Mouse (Mus musculus) lung, postnatal 36 days (tissue): ENCODE measurements around the gene Olfr1420.
A peak's percentile ranks its signal among the peaks of the same experiment; 100 is the strongest.
"Not testable (repeated sequence)": the region's sequence is repeated elsewhere in the genome, so short reads cannot be mapped to it uniquely, and the experiment has no call there.

ENCODE experiments used
- DNase-seq: peaks from one replicate; pipeline ENCODE4 v3.0.0; 2022; ENCODE audit warnings: mixed read lengths

Gene Olfr1420

GRCm38 (mm10) chr19:11886265-11886664 is at the start of gene Olfr1420:
Gene Olfr1420, plus strand, starts transcription at chr19:11886565.
- DNase-seq: no peak

- DNase-seq: no peak
Measured at GRCm38 (mm10) chr19:11839119-11839518, 47.2 kb upstream of the Olfr1420 start, which contains the start of gene Olfr1417. Gene Olfr1417, minus strand, starts transcription at chr19:11839219.

DNA sequence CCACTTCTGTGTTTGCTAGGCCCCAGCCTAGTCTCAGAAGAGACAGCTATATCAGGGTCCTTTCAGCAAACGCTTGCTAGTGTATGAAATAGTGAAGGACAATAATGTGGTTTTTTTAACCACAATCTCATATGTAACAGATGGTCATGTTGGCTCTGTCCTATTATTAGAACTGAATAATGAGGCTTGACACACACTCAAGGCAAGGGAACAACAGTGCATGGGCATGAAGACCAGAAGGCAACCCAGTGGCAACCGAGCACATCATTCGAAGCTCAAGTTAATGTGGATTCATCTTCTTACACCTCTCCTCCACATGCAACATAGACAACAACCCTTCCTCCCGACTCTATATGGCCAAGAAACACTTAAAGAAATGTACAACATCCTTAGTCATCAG is 40.0 kb upstream of the Olfr1420 start:
- no peak for DNase-seq

DNA sequence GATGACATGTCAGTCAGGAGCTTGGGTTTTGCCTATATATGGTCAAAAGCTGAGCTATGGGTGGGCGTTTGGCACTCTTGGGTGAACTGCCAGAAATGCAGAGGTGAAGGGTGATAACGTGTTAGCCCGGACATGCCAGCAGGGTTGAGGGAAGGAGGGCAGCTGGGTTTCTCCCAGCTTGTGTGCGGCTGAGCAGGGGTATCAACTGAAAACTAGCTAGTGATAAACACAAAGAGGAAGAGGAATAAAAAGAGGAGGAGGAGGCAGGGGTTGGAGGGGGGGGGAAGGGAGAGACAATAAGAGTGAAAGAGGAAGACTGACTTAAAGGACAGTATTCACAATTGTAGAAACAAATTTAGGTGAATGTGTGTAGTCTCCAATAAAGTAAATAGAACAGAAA is 33.7 kb upstream of the Olfr1420 start:
- DNase-seq: no peak

DNA sequence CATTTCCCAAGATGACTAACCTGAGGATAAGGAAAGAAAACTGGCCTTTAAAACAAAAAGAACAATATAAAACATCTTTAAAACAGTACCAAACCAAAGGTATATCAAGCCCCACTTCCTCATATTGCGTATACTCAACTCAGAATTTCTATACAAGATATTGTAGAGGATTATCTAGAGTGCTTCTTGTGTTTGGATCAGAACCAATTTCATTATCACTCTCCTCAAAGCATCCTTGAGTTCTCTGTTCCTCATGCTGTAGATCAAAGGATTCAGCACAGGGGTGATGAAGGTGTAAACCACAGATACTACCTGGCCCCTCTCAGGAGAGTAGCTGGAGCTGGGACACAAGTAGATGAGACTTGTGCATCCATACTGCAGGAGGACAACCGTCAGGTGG is 31.5 kb upstream of the Olfr1420 start:
- DNase-seq: no peak

GRCm38 (mm10) chr19:11856506-11856905 is 29.9 kb upstream of the Olfr1420 start:
- no peak for DNase-seq

- DNase-seq: no peak
Measured at GRCm38 (mm10) chr19:11860966-11861365, 25.4 kb upstream of the Olfr1420 start, which contains the start of gene Olfr1418. Gene Olfr1418, minus strand, starts transcription at chr19:11861066.

DNA sequence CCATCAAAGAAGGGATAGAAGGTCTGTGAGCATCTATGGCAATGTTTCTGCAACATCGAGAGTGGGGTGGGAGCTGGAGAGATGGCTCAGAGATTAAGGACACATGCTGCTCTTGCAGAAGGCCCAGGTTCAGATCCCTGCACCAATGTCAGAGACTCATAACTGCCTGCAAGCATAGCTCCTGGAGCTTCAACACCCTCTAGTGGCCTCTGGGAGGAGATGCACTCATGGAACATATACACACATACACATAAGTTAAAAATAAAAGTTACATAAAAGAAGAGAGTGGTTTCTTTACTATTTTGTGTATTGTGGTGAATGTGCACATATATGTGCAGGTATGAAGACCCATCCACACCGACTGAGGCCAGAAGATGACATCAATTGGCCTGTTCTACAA is 18.5 kb upstream of the Olfr1420 start:
- DNase-seq: no peak

DNA sequence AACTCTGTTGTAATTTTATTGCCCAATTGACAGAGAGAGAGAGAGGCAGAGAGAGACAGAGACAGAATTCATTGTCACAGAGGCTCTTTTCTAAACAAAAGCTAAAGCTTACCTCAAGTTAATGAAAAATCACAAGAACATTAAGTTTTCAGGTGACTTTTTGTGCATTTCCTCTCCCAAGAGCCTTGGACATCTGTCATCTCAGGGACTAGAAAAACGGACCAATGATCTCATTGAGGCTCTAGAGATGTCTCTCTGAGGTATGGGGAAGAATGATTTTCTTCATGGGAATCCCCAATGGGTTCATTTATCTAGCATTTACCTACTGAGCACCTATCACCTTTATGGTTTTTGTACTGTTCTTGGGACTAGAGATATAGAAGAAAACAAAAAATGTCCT is 11.4 kb upstream of the Olfr1420 start, which contains the start of gene Olfr1419:
Gene Olfr1419 (minus strand): TSS at position 101 of the 400 bp plus-strand sequence.
- no peak for DNase-seq

DNA sequence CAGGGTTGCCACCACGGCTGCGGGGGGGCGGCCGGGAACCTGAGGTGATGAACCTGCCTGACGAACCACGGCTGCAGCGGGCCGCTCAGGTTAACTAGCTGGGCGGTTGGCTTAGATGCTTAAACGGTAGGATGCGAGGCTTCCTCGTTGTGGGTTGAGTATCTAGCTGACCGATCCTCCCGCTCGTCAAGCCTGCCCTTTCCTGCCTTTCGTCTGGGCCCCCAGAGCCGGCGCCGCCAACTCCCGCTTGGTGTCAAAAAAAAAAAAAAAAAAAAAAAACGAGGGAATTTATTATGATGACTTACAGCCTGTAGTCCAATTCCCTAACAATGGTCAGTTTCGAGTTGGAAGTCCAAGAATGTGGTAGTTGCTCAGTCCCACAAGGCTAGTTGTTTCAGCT is 8.0 kb upstream of the Olfr1420 start:
- not testable (repeated sequence) for DNase-seq

DNA sequence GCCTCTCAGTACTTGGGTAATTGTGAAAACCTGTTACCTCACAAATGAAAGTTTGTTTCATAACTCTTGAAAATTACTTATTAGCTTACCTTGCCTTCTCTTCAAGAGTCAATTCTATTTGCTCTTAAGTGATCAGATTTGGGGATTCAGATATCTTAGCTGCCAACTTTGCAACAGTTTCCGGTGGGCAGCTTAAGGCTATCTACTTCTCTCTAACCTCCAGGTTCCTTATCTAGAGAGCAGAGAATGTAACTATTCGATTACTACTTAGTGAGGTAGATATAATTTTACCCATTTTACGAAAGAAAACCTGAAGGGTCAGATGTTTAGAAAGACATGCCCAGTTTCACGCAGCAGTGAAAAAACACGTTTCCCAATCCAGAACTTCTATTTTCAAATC is 24.7 kb downstream of the Olfr1420 start:
- no peak for DNase-seq

GRCm38 (mm10) chr19:11911603-11912002 is 25.2 kb downstream of the Olfr1420 start:
- no peak for DNase-seq

DNA sequence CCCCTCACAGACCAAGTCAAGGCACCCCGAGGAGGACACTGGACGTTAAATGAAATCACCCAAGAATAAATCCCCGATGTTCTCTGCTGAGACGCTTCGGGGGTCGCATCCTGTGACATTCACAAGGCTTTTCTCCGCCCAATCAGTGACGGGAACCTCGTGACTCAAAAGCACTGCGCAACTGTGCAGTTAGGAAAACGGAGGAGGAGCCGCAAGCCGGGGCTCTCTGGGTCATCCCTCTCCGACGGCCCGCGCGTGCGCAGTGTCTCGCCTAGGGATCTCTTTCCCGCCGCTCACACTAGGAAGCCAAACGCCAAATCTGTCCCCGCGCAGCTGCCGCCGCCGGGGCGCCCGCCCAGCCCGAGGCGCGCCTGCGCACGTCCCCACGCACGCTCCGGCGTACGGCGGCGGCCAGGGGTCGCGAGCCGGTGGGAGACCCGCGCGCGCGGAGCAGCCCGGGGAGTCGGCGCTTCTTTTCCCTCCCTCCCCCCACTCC is 25.7 kb downstream of the Olfr1420 start, which contains the start of gene Patl1:
Gene Patl1 (plus strand): TSS at position 363 of the 496 bp plus-strand sequence.
- peak; percentile 98 for DNase-seq

- DNase-seq: peak; percentile 63
Measured at GRCm38 (mm10) chr19:11912533-11913121, 26.3 kb downstream of the Olfr1420 start.

DNA sequence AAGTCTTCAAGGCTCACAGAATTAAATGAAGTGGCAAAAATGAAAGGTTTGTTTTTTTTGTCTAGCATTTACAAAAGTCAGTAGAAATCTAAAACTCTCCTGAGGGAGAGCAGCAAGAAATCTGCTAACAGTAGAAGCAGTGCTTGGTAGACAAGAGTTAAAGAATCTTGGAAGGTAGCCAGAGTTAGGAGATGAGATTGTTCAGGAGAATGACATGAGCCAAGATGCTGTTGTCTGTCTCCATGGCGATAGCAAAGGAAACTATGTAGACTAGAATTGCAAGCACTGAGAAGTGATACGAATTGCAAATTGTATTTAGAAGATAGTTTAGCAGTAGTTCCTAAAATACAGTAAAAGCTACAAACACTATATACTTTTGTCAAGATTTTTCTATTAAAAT is 29.4 kb downstream of the Olfr1420 start:
- peak; percentile 70 for DNase-seq

- no peak for DNase-seq
Measured at GRCm38 (mm10) chr19:11922068-11922467, 35.7 kb downstream of the Olfr1420 start.

DNA sequence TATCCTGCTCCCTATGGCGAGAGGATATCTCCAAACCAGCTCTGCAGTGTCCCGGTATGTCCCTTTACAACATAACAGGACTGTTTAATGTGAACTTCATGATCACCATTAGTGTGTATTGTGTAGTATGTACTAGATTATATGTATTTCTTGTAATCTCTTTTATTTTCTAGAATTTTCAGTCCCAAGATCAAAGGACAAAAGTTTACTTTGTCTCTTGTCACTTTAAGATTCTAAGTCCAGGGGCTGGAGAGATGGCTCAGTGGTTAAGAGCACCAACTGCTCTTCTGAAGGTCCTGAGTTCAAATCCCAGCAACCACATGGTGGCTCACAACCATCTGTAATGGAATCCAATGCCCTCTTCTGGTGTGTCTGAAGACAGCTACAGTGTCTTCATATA is 36.1 kb downstream of the Olfr1420 start:
- not testable (repeated sequence) for DNase-seq

- no peak for DNase-seq
Measured at GRCm38 (mm10) chr19:11926380-11926779, 40.0 kb downstream of the Olfr1420 start.

DNA sequence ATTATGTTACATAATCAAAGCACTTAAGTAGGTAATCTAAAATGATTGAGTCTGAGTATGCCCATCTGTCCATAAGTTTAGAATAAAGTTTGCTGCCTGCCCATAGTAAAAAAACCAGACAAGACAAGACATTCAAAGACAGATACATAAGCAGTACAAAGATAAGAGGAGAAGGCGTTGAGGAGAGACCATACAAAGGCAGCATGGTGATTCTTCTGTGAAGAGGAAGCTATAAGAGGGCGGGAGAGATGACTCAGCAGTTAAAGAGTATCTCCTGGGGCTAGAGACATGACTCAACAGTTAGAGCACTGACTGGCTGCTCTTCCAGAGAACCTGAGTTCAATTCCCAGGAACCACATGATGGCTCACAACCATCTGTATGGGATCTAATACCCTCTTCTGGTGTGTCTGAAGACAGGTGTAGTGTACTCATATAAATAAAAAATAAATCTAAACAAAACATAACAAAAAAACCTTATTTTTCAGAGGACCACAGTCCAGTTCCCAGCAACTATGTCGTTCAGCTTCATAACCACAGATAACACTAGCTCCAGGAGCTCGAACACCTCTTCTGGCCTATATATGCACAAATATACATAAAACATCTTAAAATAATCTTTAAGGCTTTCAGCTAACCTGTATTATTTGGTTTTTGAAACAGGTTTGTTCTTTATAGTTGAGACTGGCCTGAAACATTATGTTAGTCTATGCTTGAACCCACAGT is 41.8 kb downstream of the Olfr1420 start:
- no peak for DNase-seq

DNA sequence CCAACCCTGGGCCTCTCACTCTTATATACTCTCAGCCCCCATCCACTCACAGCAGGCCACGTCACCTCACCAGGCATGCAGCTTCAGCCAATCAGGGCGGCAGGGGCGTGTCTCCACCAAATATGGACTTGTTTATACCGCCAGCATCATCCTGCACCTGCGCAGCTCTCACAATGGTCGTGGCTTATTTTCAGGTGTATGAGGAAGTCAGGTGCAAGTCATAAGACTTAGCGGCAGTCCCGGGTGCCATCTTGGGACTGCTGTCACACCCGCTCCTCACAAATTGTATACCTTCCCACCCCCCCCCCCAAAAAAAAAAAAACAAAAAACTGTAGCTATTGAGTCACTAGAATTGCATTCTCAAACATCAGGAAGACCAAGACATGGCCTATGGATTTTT is 60.1 kb downstream of the Olfr1420 start:
- not testable (repeated sequence) for DNase-seq
